Mouse (Mus musculus): ENCODE results near the gene Grem1. TPM values are rescaled to one million over a fixed set of nuclear protein-coding genes. Genes with fewer than 3 reads are reported as not detected.

Gene Grem1
- polyA plus RNA-seq, 1 experiment, result 0.38 TPM

GRCm38 (mm10) chr2:113779336-113779735, 20.9 kb upstream of the Grem1 start:
- no peak for DNase-seq

GRCm38 (mm10) chr2:113778036-113778435, 19.6 kb upstream of the Grem1 start:
- H3K27ac ChIP-seq (ENCODE audit: insufficient read depth, low read depth, low read length), result no peak overlapping the region
- no peaks in the 10 kb centered on the region for H3K4me1 ChIP-seq (ENCODE audit: control insufficient read depth, insufficient read depth, low read length)
- no peak overlapping the region for H3K4me3 ChIP-seq (ENCODE audit: insufficient read depth, low read depth, low read length)
- H3K36me3 ChIP-seq (ENCODE audit: control insufficient read depth, insufficient read depth, low read length), result no peaks in the 10 kb centered on the region
- H3K27me3 ChIP-seq (replicated peaks; ENCODE audit: control insufficient read depth, insufficient read depth, low read length), result no peaks in the 10 kb centered on the region
- TF ChIP-seq POLR2A (IDR thresholded peaks at IDR 0.05; ENCODE audit: low read depth, low read length) (no peak), CTCF (conservative IDR thresholded peaks at IDR 0.05; ENCODE audit: insufficient read depth, insufficient read length, low read depth, low read length) (no peak)
- WGBS, result 76% methylated on average over 6 of the region's 6 CpGs
- no peak for DNase-seq

More at GRCm38 (mm10) chr2:113779336-113779735, 20.9 kb upstream of the Grem1 start:
- H3K4me3 ChIP-seq (ENCODE audit: insufficient read depth, low read depth, low read length), result no peak overlapping the region
- no peaks in the 10 kb centered on the region for H3K4me1 ChIP-seq (ENCODE audit: control insufficient read depth, insufficient read depth, low read length)
- TF ChIP-seq CTCF (conservative IDR thresholded peaks at IDR 0.05; ENCODE audit: insufficient read depth, insufficient read length, low read depth, low read length) (no peak), POLR2A (IDR thresholded peaks at IDR 0.05; ENCODE audit: low read depth, low read length) (no peak)
- H3K27ac ChIP-seq (ENCODE audit: insufficient read depth, low read depth, low read length), result no peak overlapping the region
- no peaks in the 10 kb centered on the region for H3K36me3 ChIP-seq (ENCODE audit: control insufficient read depth, insufficient read depth, low read length)
- no peaks in the 10 kb centered on the region for H3K27me3 ChIP-seq (replicated peaks; ENCODE audit: control insufficient read depth, insufficient read depth, low read length)
- 83% methylated on average over 3 of the region's 3 CpGs for WGBS

GRCm38 (mm10) chr2:113776297-113776696, 17.9 kb upstream of the Grem1 start:
- TF ChIP-seq POLR2A (IDR thresholded peaks at IDR 0.05; ENCODE audit: low read depth, low read length) (no peak), CTCF (conservative IDR thresholded peaks at IDR 0.05; ENCODE audit: insufficient read depth, insufficient read length, low read depth, low read length) (no peak)
- 90% methylated on average over 3 of the region's 3 CpGs for WGBS
- H3K27ac ChIP-seq (ENCODE audit: insufficient read depth, low read depth, low read length), result no peak overlapping the region

GRCm38 (mm10) chr2:113774150-113774805, 15.8 kb upstream of the Grem1 start:
- Histone ChIP-seq H3K27ac (ENCODE audit: insufficient read depth, low read depth, low read length) (no peak overlapping the region), H3K4me3 (ENCODE audit: insufficient read depth, low read depth, low read length) (no peak overlapping the region), H3K4me1 (ENCODE audit: control insufficient read depth, insufficient read depth, low read length) (no peaks in the 10 kb centered on the region), H3K27me3 (replicated peaks; ENCODE audit: control insufficient read depth, insufficient read depth, low read length) (no peaks in the 10 kb centered on the region), H3K36me3 (ENCODE audit: control insufficient read depth, insufficient read depth, low read length) (no peaks in the 10 kb centered on the region)
- 64% methylated on average over 6 of the region's 6 CpGs for WGBS
- TF ChIP-seq POLR2A (IDR thresholded peaks at IDR 0.05; ENCODE audit: low read depth, low read length) (no peak), CTCF (conservative IDR thresholded peaks at IDR 0.05; ENCODE audit: insufficient read depth, insufficient read length, low read depth, low read length) (no peak)
- DNase-seq, result peak; percentile 22

More at GRCm38 (mm10) chr2:113776297-113776696, 17.9 kb upstream of the Grem1 start:
- no peaks in the 10 kb centered on the region for H3K27me3 ChIP-seq (replicated peaks; ENCODE audit: control insufficient read depth, insufficient read depth, low read length)
- no peaks in the 10 kb centered on the region for H3K4me1 ChIP-seq (ENCODE audit: control insufficient read depth, insufficient read depth, low read length)
- DNase-seq, result no peak
- no peaks in the 10 kb centered on the region for H3K36me3 ChIP-seq (ENCODE audit: control insufficient read depth, insufficient read depth, low read length)
- H3K4me3 ChIP-seq (ENCODE audit: insufficient read depth, low read depth, low read length), result no peak overlapping the region

GRCm38 (mm10) chr2:113768541-113769303, 10.3 kb upstream of the Grem1 start:
- Histone ChIP-seq H3K4me3 (ENCODE audit: insufficient read depth, low read depth, low read length) (no peak overlapping the region), H3K4me1 (ENCODE audit: control insufficient read depth, insufficient read depth, low read length) (0 out of 2 replicates have a peak, but pooled peaks cover 3% of the 10 kb centered on the region), H3K36me3 (ENCODE audit: control insufficient read depth, insufficient read depth, low read length) (no peaks in the 10 kb centered on the region), H3K27me3 (replicated peaks; ENCODE audit: control insufficient read depth, insufficient read depth, low read length) (no peaks in the 10 kb centered on the region), H3K27ac (ENCODE audit: insufficient read depth, low read depth, low read length) (no peak overlapping the region)
- TF ChIP-seq CTCF (conservative IDR thresholded peaks at IDR 0.05; ENCODE audit: insufficient read depth, insufficient read length, low read depth, low read length) (no peak), POLR2A (IDR thresholded peaks at IDR 0.05; ENCODE audit: low read depth, low read length) (no peak)
- DNase-seq, result no peak
- 86% methylated on average over 8 of the region's 8 CpGs for WGBS

GRCm38 (mm10) chr2:113765885-113766284, 7.4 kb upstream of the Grem1 start:
- 12% methylated on average over 1 of the region's 1 CpGs for WGBS
- DNase-seq, result peak; percentile 42
- 0 out of 2 replicates have a peak, but pooled peaks cover 3% of the 10 kb centered on the region for H3K4me1 ChIP-seq (ENCODE audit: control insufficient read depth, insufficient read depth, low read length)
- TF ChIP-seq CTCF (conservative IDR thresholded peaks at IDR 0.05; ENCODE audit: insufficient read depth, insufficient read length, low read depth, low read length) (no peak), POLR2A (IDR thresholded peaks at IDR 0.05; ENCODE audit: low read depth, low read length) (no peak)
- H3K27me3 ChIP-seq (replicated peaks; ENCODE audit: control insufficient read depth, insufficient read depth, low read length), result no peaks in the 10 kb centered on the region
- H3K36me3 ChIP-seq (ENCODE audit: control insufficient read depth, insufficient read depth, low read length), result no peaks in the 10 kb centered on the region
- H3K27ac ChIP-seq (ENCODE audit: insufficient read depth, low read depth, low read length), result no peak overlapping the region
- H3K4me3 ChIP-seq (ENCODE audit: insufficient read depth, low read depth, low read length), result no peak overlapping the region

- no peak for DNase-seq
- no peaks in the 10 kb centered on the region for H3K36me3 ChIP-seq (ENCODE audit: control insufficient read depth, insufficient read depth, low read length)
- H3K4me1 ChIP-seq (ENCODE audit: control insufficient read depth, insufficient read depth, low read length), result 0 out of 2 replicates have a peak, but pooled peaks cover 3% of the 10 kb centered on the region
- no peak overlapping the region for H3K4me3 ChIP-seq (ENCODE audit: insufficient read depth, low read depth, low read length)
- TF ChIP-seq POLR2A (IDR thresholded peaks at IDR 0.05; ENCODE audit: low read depth, low read length) (no peak), CTCF (conservative IDR thresholded peaks at IDR 0.05; ENCODE audit: insufficient read depth, insufficient read length, low read depth, low read length) (no peak)
- WGBS, result 84% methylated on average over 5 of the region's 5 CpGs
- no peaks in the 10 kb centered on the region for H3K27me3 ChIP-seq (replicated peaks; ENCODE audit: control insufficient read depth, insufficient read depth, low read length)
- H3K27ac ChIP-seq (ENCODE audit: insufficient read depth, low read depth, low read length), result no peak overlapping the region
Measured at GRCm38 (mm10) chr2:113764968-113765367, 6.5 kb upstream of the Grem1 start.

All from kidney, adult 2 months (tissue).